Mouse (Mus musculus) common myeloid progenitor, adult 5-6 weeks (primary cell): ENCODE data around the gene Rps7. TPM values are rescaled to one million over a fixed set of nuclear protein-coding genes. Genes with fewer than 3 reads are reported as not detected.
A peak's percentile ranks its signal among the peaks of the same experiment; 100 is the strongest.

Source experiments
- ATAC-seq: replicated peaks from 2 replicates; pipeline ENCODE4 v1.8.0; 2016; ENCODE audit warnings: low read depth, mild to moderate bottlenecking, moderate TSS enrichment, inconsistent platforms; ENCODE audit not compliant: poor library complexity, severe bottlenecking
- total RNA-seq: library from RNA; stranded (forward); fragments of 200-1000, 187-1606 nt; gene quantifications from 2 replicates; pipeline ENCODE4 v1.2.3, GENCODE M21; 2017

The Rps7 gene
- total RNA-seq, result 5,654 and 5,856 TPM in 2 replicates

GRCm38 (mm10) chr12:28635535-28636476 is at the start of gene Rps7:
TSS of gene Rps7 (minus strand) at chr12:28635953.
- peak; percentile 95 for ATAC-seq

- no peak for ATAC-seq
Measured at GRCm38 (mm10) chr12:28684674-28685073, 48.9 kb upstream of the Rps7 start.

GRCm38 (mm10) chr12:28675925-28676209 is 40.1 kb upstream of the Rps7 start:
- ATAC-seq, result no peak

GRCm38 (mm10) chr12:28675121-28675924 is 39.6 kb upstream of the Rps7 start, which contains the start of gene Adi1:
TSS of gene Adi1 (plus strand) at chr12:28675231.
- peak; percentile 93 for ATAC-seq

GRCm38 (mm10) chr12:28674038-28674720 is 38.4 kb upstream of the Rps7 start:
- ATAC-seq, result no peak

- ATAC-seq, result no peak
Measured at GRCm38 (mm10) chr12:28667287-28667686, 31.5 kb upstream of the Rps7 start.

- no peak for ATAC-seq
Measured at GRCm38 (mm10) chr12:28666734-28667133, 31.0 kb upstream of the Rps7 start.

- ATAC-seq, result no peak
Measured at GRCm38 (mm10) chr12:28662628-28663027, 26.9 kb upstream of the Rps7 start.

- peak; percentile 99 for ATAC-seq
Measured at GRCm38 (mm10) chr12:28649141-28650110, 13.7 kb upstream of the Rps7 start, which contains the start of gene Rnaseh1. TSS of gene Rnaseh1 (plus strand) at chr12:28649602.

- no peak for ATAC-seq
Measured at GRCm38 (mm10) chr12:28638778-28639177, 3.0 kb upstream of the Rps7 start.

GRCm38 (mm10) chr12:28636543-28636942 is 790 bp upstream of the Rps7 start:
- ATAC-seq, result no peak

GRCm38 (mm10) chr12:28635058-28635534 is 657 bp downstream of the Rps7 start:
- no peak for ATAC-seq

GRCm38 (mm10) chr12:28628436-28628835 is 7.3 kb downstream of the Rps7 start:
- no peak for ATAC-seq

GRCm38 (mm10) chr12:28627092-28627491 is 8.7 kb downstream of the Rps7 start:
- ATAC-seq, result no peak

- no peak for ATAC-seq
Measured at GRCm38 (mm10) chr12:28625407-28625806, 10.3 kb downstream of the Rps7 start.

- ATAC-seq, result no peak
Measured at GRCm38 (mm10) chr12:28624251-28624650, 11.5 kb downstream of the Rps7 start.

GRCm38 (mm10) chr12:28623195-28623594 is 12.6 kb downstream of the Rps7 start, which contains the start of gene Colec11:
TSS of gene Colec11 (minus strand) at chr12:28623377.
- ATAC-seq, result peak; percentile 52

- no peak for ATAC-seq
Measured at GRCm38 (mm10) chr12:28622641-28623040, 13.1 kb downstream of the Rps7 start.

- no peak; the same call in 1 of the 2 replicates for ATAC-seq
Measured at GRCm38 (mm10) chr12:28622167-28622532, 13.6 kb downstream of the Rps7 start.
